ENCODE assay signal across 8 mouse cellular contexts in the genomic region with DNA sequence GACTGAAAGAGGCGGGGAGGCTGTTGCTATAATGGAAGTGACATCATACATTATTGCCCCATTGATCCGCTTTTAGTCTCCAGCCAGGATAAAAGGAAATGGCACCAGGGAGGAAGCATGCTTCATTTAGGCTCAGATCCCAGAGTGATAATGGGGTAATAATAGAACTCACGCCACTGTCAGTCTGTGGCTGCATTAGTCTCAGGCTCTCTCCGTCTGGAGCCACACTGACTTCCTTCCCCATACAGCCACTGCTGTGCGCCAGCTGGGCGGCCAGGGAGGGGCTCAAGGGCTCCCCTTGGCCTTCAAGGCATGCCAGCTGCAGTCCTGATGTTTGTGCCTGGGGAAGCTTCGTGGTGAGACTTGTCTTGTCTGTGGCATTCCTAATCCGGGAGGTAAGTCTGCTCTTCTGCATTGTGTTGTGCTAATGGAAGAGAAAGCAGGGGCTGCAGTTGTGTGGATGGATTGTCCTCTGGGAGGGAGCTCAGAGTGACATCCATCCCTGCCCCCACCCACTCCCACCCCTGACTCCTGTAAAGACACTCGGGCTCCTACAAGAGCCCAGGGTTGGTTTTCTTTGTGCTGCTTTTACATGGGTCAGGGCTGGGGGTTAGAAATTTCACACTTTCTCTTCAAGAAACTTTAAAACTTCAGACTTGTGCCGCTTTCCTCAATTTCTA.
DNase-seq lines count a peak whose midpoint lies in the region; ATAC-seq and TF ChIP-seq lines count a peak whose summit lies in the region.

No protein-coding gene starts in this region.

- H3K27ac ChIP-seq in ES-Bruce4 (ENCODE audit: insufficient read depth, low read length) = peak overlapping the region; percentile 66
- H3K27ac ChIP-seq in forebrain, postnatal 0 days (ENCODE audit: low read depth, low read length) = no peak overlapping the region
- H3K27ac ChIP-seq in hindbrain, postnatal 0 days = no peak overlapping the region
- H3K27ac ChIP-seq in liver, embryonic 13.5 days = peak overlapping the region; percentile 6; the same call in 1 of the 2 replicates
- no peak overlapping the region for H3K27ac ChIP-seq in midbrain, postnatal 0 days (ENCODE audit: low read depth, low read length)

- no peak for TF ChIP-seq CTCF in ES-Bruce4 (IDR thresholded peaks at IDR 0.05; ENCODE audit: low read depth, low read length)
- no peak for TF ChIP-seq CTCF in forebrain, postnatal 0 days (IDR thresholded peaks at IDR 0.05; ENCODE audit: low read depth)
- TF ChIP-seq CTCF in hindbrain, postnatal 0 days (IDR thresholded peaks at IDR 0.05; ENCODE audit: low read depth) = no peak
- no peak for TF ChIP-seq CTCF in midbrain, postnatal 0 days (IDR thresholded peaks at IDR 0.05)

- 0 out of 2 replicates have a peak overlapping the region, but pooled peaks have one; percentile 26 for H3K9ac ChIP-seq in ES-Bruce4 (ENCODE audit: low read depth, poor library complexity, severe bottlenecking)
- no peak overlapping the region for H3K9ac ChIP-seq in forebrain, postnatal 0 days
- no peak overlapping the region for H3K9ac ChIP-seq in hindbrain, postnatal 0 days (replicated peaks; ENCODE audit: low read length)
- no peak overlapping the region for H3K9ac ChIP-seq in liver, embryonic 13.5 days
- H3K9ac ChIP-seq in midbrain, postnatal 0 days (replicated peaks; ENCODE audit: low read length, poor library complexity, severe bottlenecking) = no peak overlapping the region

- DNase-seq in adrenal gland, postnatal 10 days = peak; percentile 71
- no peak for DNase-seq in forebrain, postnatal 0 days
- DNase-seq in hindbrain, postnatal 0 days (ENCODE audit: low spot score) = peak; percentile 34
- DNase-seq in liver, embryonic 13.5 days = no peak
- DNase-seq in midbrain, postnatal 0 days (ENCODE audit: low spot score) = peak; percentile 20
- no peak for DNase-seq in adipocyte (ENCODE audit: low spot score)
- DNase-seq in layer of hippocampus, postnatal 14 days (ENCODE audit: low spot score in 2 of 2) = no peak

- peak; percentile 37; the same call in 1 of the 2 replicates for TF ChIP-seq EP300 in ES-Bruce4 (IDR thresholded peaks at IDR 0.05; ENCODE audit: insufficient read depth, low read depth, low read length)

- no peaks in the 10 kb centered on the region for H3K9me3 ChIP-seq in ES-Bruce4 (replicated peaks; ENCODE audit: control insufficient read depth, insufficient read depth, low read length, poor library complexity, severe bottlenecking)
- H3K9me3 ChIP-seq in forebrain, postnatal 0 days (ENCODE audit: low read length) = no peaks in the 10 kb centered on the region
- no peaks in the 10 kb centered on the region for H3K9me3 ChIP-seq in hindbrain, postnatal 0 days (ENCODE audit: low read length)
- H3K9me3 ChIP-seq in liver, embryonic 13.5 days (replicated peaks) = no peaks in the 10 kb centered on the region
- no peaks in the 10 kb centered on the region for H3K9me3 ChIP-seq in midbrain, postnatal 0 days (ENCODE audit: low read length)

- H3K36me3 ChIP-seq in ES-Bruce4 (ENCODE audit: control insufficient read depth, insufficient read depth, low read length, poor library complexity, severe bottlenecking) = peaks cover 18% of the 10 kb centered on the region
- H3K36me3 ChIP-seq in forebrain, postnatal 0 days (ENCODE audit: insufficient read depth) = no peaks in the 10 kb centered on the region
- no peaks in the 10 kb centered on the region for H3K36me3 ChIP-seq in hindbrain, postnatal 0 days (ENCODE audit: insufficient read depth, low read length)
- H3K36me3 ChIP-seq in liver, embryonic 13.5 days = peaks cover 7% of the 10 kb centered on the region; the same call in 1 of the 2 replicates
- H3K36me3 ChIP-seq in midbrain, postnatal 0 days (ENCODE audit: insufficient read depth, low read length) = peaks cover 7% of the 10 kb centered on the region; the same call in 1 of the 2 replicates

- peaks cover 10% of the 10 kb centered on the region for H3K4me1 ChIP-seq in ES-Bruce4 (ENCODE audit: control insufficient read depth, insufficient read depth, low read length)
- H3K4me1 ChIP-seq in forebrain, postnatal 0 days (ENCODE audit: insufficient read depth) = no peaks in the 10 kb centered on the region
- H3K4me1 ChIP-seq in hindbrain, postnatal 0 days (ENCODE audit: insufficient read depth, low read length) = 0 out of 2 replicates have a peak, but pooled peaks cover 4% of the 10 kb centered on the region
- peaks cover 23% of the 10 kb centered on the region for H3K4me1 ChIP-seq in liver, embryonic 13.5 days (replicated peaks)
- H3K4me1 ChIP-seq in midbrain, postnatal 0 days (ENCODE audit: insufficient read depth, low read length) = no peaks in the 10 kb centered on the region

- H3K4me3 ChIP-seq in ES-Bruce4 (ENCODE audit: low read depth, low read length) = peak overlapping the region; percentile 39
- H3K4me3 ChIP-seq in forebrain, postnatal 0 days (ENCODE audit: low read depth, low read length) = no peak overlapping the region
- H3K4me3 ChIP-seq in hindbrain, postnatal 0 days (ENCODE audit: low read length) = no peak overlapping the region
- H3K4me3 ChIP-seq in liver, embryonic 13.5 days (replicated peaks) = no peak overlapping the region
- H3K4me3 ChIP-seq in midbrain, postnatal 0 days (ENCODE audit: low read depth, low read length) = no peak overlapping the region

- 21% methylated on average over 10 of the region's 10 CpGs for WGBS in forebrain, postnatal 0 days
- WGBS in hindbrain, postnatal 0 days = 20% methylated on average over 10 of the region's 10 CpGs
- 36% methylated on average over 10 of the region's 10 CpGs for WGBS in liver, embryonic 13.5 days (ENCODE audit: insufficient replicate concordance)
- WGBS in midbrain, postnatal 0 days = 17% methylated on average over 10 of the region's 10 CpGs

- no peak for TF ChIP-seq POLR2A in ES-Bruce4 (IDR thresholded peaks at IDR 0.05; ENCODE audit: insufficient read depth, low read length)

- no peak overlapping the region for H3K4me2 ChIP-seq in forebrain, postnatal 0 days (ENCODE audit: low read depth)
- H3K4me2 ChIP-seq in hindbrain, postnatal 0 days (ENCODE audit: low read depth, low read length) = peak overlapping the region; percentile 35; the same call in 1 of the 2 replicates
- H3K4me2 ChIP-seq in liver, embryonic 13.5 days = peak overlapping the region; percentile 16
- H3K4me2 ChIP-seq in midbrain, postnatal 0 days (ENCODE audit: low read depth, low read length, poor library complexity, severe bottlenecking) = peak overlapping the region; percentile 18; the same call in 1 of the 2 replicates

- ATAC-seq in forebrain, postnatal 0 days = peak; percentile 79
- ATAC-seq in hindbrain, postnatal 0 days = peak; percentile 66
- ATAC-seq in liver, embryonic 13.5 days (ENCODE audit: low read depth) = peak; percentile 68
- 0 out of 2 replicates have a peak, but pooled peaks have one; percentile 53 for ATAC-seq in midbrain, postnatal 0 days (ENCODE audit: low FRiP score)

- H3K27me3 ChIP-seq in ES-Bruce4 (ENCODE audit: control insufficient read depth, insufficient read depth, low read length, poor library complexity, severe bottlenecking) = no peaks in the 10 kb centered on the region
- H3K27me3 ChIP-seq in forebrain, postnatal 0 days (ENCODE audit: insufficient read depth, low read length) = no peaks in the 10 kb centered on the region
- H3K27me3 ChIP-seq in hindbrain, postnatal 0 days (ENCODE audit: insufficient read depth, low read length) = no peaks in the 10 kb centered on the region
- H3K27me3 ChIP-seq in liver, embryonic 13.5 days = no peaks in the 10 kb centered on the region
- no peaks in the 10 kb centered on the region for H3K27me3 ChIP-seq in midbrain, postnatal 0 days (ENCODE audit: insufficient read depth, low read length)

Comparison
In these comparisons a context has a peak if more than half of its experiments do, and no peak if none do; other contexts are left out.
1. H3K27ac ChIP-seq: peak in ES-Bruce4 (single experiment) and liver, embryonic 13.5 days (single experiment); none in forebrain, postnatal 0 days (single experiment), hindbrain, postnatal 0 days (single experiment) and midbrain, postnatal 0 days (single experiment).
2. DNase-seq: peak in adrenal gland, postnatal 10 days (single experiment), hindbrain, postnatal 0 days (single experiment) and midbrain, postnatal 0 days (single experiment); none in forebrain, postnatal 0 days (single experiment), liver, embryonic 13.5 days (single experiment), adipocyte (single experiment) and layer of hippocampus, postnatal 14 days (0 of 2).
3. Peak in every context shown above with its lines, with median percentiles within 50 percentile points of each other: ATAC-seq.